Mouse (Mus musculus): ENCODE data around the gene Gm10306. TPM values are rescaled to one million over a fixed set of nuclear protein-coding genes. Genes with fewer than 3 reads are reported as not detected.

Gene Gm10306
- not detected in 2 replicates for polyA plus RNA-seq (2012; rRNA removed)

DNA sequence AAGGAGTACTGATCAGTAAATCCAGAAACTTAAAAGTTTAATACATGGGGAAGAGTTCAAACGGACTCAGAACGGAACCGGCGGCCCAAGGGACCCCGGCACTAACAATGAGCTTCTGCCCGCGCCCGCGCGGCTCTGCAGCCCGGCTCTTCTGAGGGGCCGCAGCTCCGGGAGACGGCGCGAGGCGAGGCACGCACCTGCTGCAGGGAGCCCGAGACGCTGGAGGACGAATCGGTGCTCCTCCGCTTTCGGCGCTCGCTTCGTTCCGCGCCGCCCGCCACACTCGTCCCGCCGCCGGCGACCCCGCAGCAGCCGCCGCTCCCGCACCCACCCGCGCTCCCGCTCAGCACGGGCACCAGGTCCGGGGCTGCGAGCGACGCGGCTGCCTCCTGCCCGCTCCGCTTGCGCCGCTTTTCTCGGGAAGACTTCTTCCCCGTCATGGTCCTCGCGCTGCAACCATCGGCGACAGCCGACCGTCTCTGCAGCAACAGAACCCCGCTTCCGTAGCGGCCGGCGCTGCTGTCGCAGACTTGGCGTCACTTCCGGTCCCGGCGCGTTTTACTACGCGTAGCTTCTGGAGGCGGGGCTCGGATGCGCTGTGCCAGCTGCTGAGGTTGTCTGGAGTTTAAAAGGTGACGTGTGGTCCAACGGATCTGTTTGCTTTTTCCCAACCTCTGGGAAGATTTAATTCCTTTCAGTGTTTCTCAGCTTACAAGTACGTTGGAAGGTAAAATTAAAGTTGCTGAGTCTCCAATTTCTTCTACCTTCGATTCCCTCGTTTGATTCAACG, at the start of gene Gm10306, which contains the start of gene Caap1:
Gene Gm10306, plus strand, starts transcription at position 282 of the 790 bp plus-strand sequence.
Gene Caap1, minus strand, starts transcription at position 532 of the 790 bp plus-strand sequence.
- no peaks in the 10 kb centered on the region for H3K36me3 ChIP-seq (ENCODE audit: control insufficient read depth, insufficient read depth, low read length)

DNA sequence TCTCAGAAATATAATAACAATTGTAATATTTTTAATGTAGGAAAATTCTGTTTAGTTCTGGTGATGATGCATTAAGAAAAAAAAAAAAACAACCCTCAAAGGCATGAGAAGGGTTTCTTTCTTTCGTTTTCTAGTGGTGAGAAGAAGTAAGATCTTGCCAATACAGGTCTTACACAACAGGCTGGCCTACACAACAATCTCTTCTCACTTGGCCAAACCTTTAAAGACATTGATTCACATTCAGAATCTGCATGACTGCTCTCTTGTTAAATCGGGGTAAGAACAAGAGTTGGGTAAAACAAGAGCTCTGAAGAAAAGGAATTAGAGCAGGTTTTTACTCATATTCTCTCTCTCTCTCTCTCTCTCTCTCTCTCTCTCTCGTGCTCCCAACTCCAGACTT, 41.0 kb upstream of the Gm10306 start:
- Histone ChIP-seq H3K27ac (ENCODE audit: control insufficient read depth, insufficient read depth, low read length) (no peak overlapping the region), H3K4me1 (replicated peaks; ENCODE audit: control insufficient read depth, insufficient read depth, low read length) (no peaks in the 10 kb centered on the region), H3K27me3 (ENCODE audit: control insufficient read depth, insufficient read depth, low read length) (no peaks in the 10 kb centered on the region), H3K4me3 (ENCODE audit: control insufficient read depth, insufficient read depth, low read length) (no peak overlapping the region), H3K36me3 (ENCODE audit: control insufficient read depth, insufficient read depth, low read length) (no peaks in the 10 kb centered on the region)
- WGBS = 73% methylated on average over 3 of the region's 3 CpGs
- DNase-seq = no peak
- no peak for TF ChIP-seq POLR2A (IDR thresholded peaks at IDR 0.05; ENCODE audit: control insufficient read depth, extremely low read depth, insufficient read depth, low read length, poor library complexity)
- TF ChIP-seq CTCF (IDR thresholded peaks at IDR 0.05; ENCODE audit: borderline replicate concordance, control insufficient read depth, extremely low read depth, insufficient read depth, low read length, poor library complexity) = no peak

More for the DNA sequence above, at the start of gene Gm10306, which contains the start of gene Caap1:
- no peaks in the 10 kb centered on the region for H3K4me1 ChIP-seq (replicated peaks; ENCODE audit: control insufficient read depth, insufficient read depth, low read length)
- peak; percentile 93 for DNase-seq
- TF ChIP-seq CTCF (IDR thresholded peaks at IDR 0.05; ENCODE audit: borderline replicate concordance, control insufficient read depth, extremely low read depth, insufficient read depth, low read length, poor library complexity) (peak; percentile 29; the same call in 1 of the 2 replicates), POLR2A (IDR thresholded peaks at IDR 0.05; ENCODE audit: control insufficient read depth, extremely low read depth, insufficient read depth, low read length, poor library complexity) (peak; percentile 88)
- no peaks in the 10 kb centered on the region for H3K27me3 ChIP-seq (ENCODE audit: control insufficient read depth, insufficient read depth, low read length)
- H3K4me3 ChIP-seq (ENCODE audit: control insufficient read depth, insufficient read depth, low read length) = peak within 1 kb of the TSS; percentile 70
- no peak within 1 kb of the TSS for H3K27ac ChIP-seq (ENCODE audit: control insufficient read depth, insufficient read depth, low read length)
- 1% methylated on average over 83 of the region's 83 CpGs for WGBS

DNA sequence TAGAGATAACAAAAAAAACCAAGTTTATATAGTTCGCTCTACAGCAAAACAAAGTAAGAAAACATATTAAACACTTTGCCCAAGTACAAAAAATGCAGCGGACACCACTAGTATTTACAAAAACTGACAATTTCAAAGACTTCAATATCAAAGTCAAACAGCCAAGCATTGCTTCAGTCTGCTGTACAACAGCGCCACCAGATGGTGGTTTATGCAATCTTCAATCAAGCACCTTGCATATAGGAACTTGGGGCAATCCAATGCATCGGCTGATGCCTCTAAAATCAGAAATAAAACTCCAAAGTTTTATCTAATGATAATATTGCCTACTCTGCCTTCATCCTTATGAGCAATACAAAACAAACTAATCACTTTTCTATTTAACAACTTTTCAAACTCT, 38.7 kb upstream of the Gm10306 start:
- 77% methylated on average over 4 of the region's 4 CpGs for WGBS
- TF ChIP-seq CTCF (IDR thresholded peaks at IDR 0.05; ENCODE audit: borderline replicate concordance, control insufficient read depth, extremely low read depth, insufficient read depth, low read length, poor library complexity) = no peak
- no peak for TF ChIP-seq POLR2A (IDR thresholded peaks at IDR 0.05; ENCODE audit: control insufficient read depth, extremely low read depth, insufficient read depth, low read length, poor library complexity)
- DNase-seq = peak; percentile 19

DNA sequence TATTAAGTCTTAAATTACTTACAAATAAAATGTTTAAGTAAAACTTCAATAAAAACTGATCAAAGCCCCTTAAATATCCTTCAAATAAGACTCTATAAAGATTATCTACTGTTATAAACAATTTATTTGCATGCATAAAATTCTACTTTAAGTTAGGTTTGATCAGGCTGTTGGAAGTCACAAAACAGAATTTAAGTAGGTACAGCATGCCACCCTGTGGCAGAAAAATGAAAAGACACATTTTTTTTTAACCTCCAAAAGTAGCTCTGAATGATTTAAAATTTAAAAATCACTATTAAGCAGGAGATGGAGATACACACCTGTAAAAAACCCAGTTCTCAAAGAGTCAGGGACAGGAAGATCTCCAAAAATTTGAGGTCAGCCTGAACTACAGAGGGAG, 33.0 kb upstream of the Gm10306 start:
- Histone ChIP-seq H3K4me3 (ENCODE audit: control insufficient read depth, insufficient read depth, low read length) (no peak overlapping the region), H3K4me1 (replicated peaks; ENCODE audit: control insufficient read depth, insufficient read depth, low read length) (no peaks in the 10 kb centered on the region), H3K27me3 (ENCODE audit: control insufficient read depth, insufficient read depth, low read length) (no peaks in the 10 kb centered on the region), H3K36me3 (ENCODE audit: control insufficient read depth, insufficient read depth, low read length) (no peaks in the 10 kb centered on the region), H3K27ac (ENCODE audit: control insufficient read depth, insufficient read depth, low read length) (no peak overlapping the region)
- TF ChIP-seq CTCF (IDR thresholded peaks at IDR 0.05; ENCODE audit: borderline replicate concordance, control insufficient read depth, extremely low read depth, insufficient read depth, low read length, poor library complexity) (no peak), POLR2A (IDR thresholded peaks at IDR 0.05; ENCODE audit: control insufficient read depth, extremely low read depth, insufficient read depth, low read length, poor library complexity) (no peak)
- no peak for DNase-seq

More for the DNA sequence above, 38.7 kb upstream of the Gm10306 start:
- H3K27ac ChIP-seq (ENCODE audit: control insufficient read depth, insufficient read depth, low read length) = no peak overlapping the region
- H3K27me3 ChIP-seq (ENCODE audit: control insufficient read depth, insufficient read depth, low read length) = no peaks in the 10 kb centered on the region
- no peaks in the 10 kb centered on the region for H3K4me1 ChIP-seq (replicated peaks; ENCODE audit: control insufficient read depth, insufficient read depth, low read length)
- no peak overlapping the region for H3K4me3 ChIP-seq (ENCODE audit: control insufficient read depth, insufficient read depth, low read length)
- H3K36me3 ChIP-seq (ENCODE audit: control insufficient read depth, insufficient read depth, low read length) = no peaks in the 10 kb centered on the region

DNA sequence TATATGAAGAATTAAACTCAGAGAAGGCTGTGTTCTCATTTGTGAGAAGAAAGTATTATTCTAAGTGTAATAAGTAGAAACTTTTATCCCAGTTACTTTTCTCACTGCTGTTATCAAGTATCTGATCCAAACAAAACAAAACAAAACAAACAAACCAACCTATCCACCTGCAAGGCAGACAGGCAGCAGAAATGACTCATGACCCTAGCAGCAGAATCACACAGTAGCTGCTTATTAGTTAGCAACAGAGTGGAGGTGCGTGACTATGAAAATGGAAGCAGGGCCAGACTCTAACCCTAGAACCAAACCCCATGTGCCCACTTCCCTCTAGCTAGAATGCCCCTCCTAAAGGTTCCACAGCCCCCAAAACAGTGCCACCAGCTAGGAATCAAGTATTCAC, 26.9 kb upstream of the Gm10306 start:
- Histone ChIP-seq H3K27me3 (ENCODE audit: control insufficient read depth, insufficient read depth, low read length) (no peaks in the 10 kb centered on the region), H3K36me3 (ENCODE audit: control insufficient read depth, insufficient read depth, low read length) (no peaks in the 10 kb centered on the region), H3K4me3 (ENCODE audit: control insufficient read depth, insufficient read depth, low read length) (no peak overlapping the region), H3K4me1 (replicated peaks; ENCODE audit: control insufficient read depth, insufficient read depth, low read length) (no peaks in the 10 kb centered on the region), H3K27ac (ENCODE audit: control insufficient read depth, insufficient read depth, low read length) (no peak overlapping the region)
- WGBS = 94% methylated on average over 1 of the region's 1 CpGs
- TF ChIP-seq POLR2A (IDR thresholded peaks at IDR 0.05; ENCODE audit: control insufficient read depth, extremely low read depth, insufficient read depth, low read length, poor library complexity) (no peak), CTCF (IDR thresholded peaks at IDR 0.05; ENCODE audit: borderline replicate concordance, control insufficient read depth, extremely low read depth, insufficient read depth, low read length, poor library complexity) (no peak)
- no peak for DNase-seq

DNA sequence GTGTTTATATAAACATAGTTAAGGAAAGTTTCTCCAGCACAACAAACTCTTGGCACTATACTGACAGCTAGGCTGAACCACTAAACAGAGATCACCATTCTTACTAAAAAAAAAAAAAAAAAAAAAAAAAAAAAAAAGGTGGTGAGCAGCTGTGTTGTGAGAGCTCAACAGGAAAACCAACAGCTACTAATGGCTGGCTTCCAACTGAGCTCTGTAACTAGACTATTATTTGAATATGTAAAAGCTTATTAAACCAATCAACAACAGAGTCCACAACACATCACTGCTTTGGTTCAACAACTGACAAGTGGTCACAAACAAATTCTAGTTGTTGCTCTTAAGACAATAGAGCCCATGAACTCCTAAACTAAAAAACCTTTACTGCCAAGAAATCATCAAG, 23.1 kb upstream of the Gm10306 start:
- no peak for DNase-seq
- Histone ChIP-seq H3K4me3 (ENCODE audit: control insufficient read depth, insufficient read depth, low read length) (no peak overlapping the region), H3K27ac (ENCODE audit: control insufficient read depth, insufficient read depth, low read length) (no peak overlapping the region), H3K27me3 (ENCODE audit: control insufficient read depth, insufficient read depth, low read length) (no peaks in the 10 kb centered on the region), H3K36me3 (ENCODE audit: control insufficient read depth, insufficient read depth, low read length) (no peaks in the 10 kb centered on the region), H3K4me1 (replicated peaks; ENCODE audit: control insufficient read depth, insufficient read depth, low read length) (no peaks in the 10 kb centered on the region)
- TF ChIP-seq CTCF (IDR thresholded peaks at IDR 0.05; ENCODE audit: borderline replicate concordance, control insufficient read depth, extremely low read depth, insufficient read depth, low read length, poor library complexity) (no peak), POLR2A (IDR thresholded peaks at IDR 0.05; ENCODE audit: control insufficient read depth, extremely low read depth, insufficient read depth, low read length, poor library complexity) (no peak)
